Mouse (Mus musculus) hindbrain, embryonic 14.5 days (tissue): Measurements from ENCODE around the gene Zfp865. TPM values are rescaled to one million over a fixed set of nuclear protein-coding genes. Genes with fewer than 3 reads are reported as not detected.

ENCODE experiments used
- ATAC-seq: fragments of 200-750 bp; cut with Nextera tagmentation; 2 replicates; pipeline ENCODE4 v1.8.0; 2017; ENCODE audit warnings: moderate number of reproducible peaks, mild to moderate bottlenecking, moderate TSS enrichment, moderate library complexity; ENCODE audit not compliant: low FRiP score
- DNase-seq: peaks from one replicate; pipeline ENCODE4 v3.0.0-alpha.2; 2015; ENCODE audit warnings: low spot score
- H3K27ac ChIP-seq: fragments of 300-500 bp; sonication (generic); 2 replicates; pipeline ENCODE4 v1.5.1; 2014; ENCODE audit warnings: mild to moderate bottlenecking, moderate library complexity
- H3K27me3 ChIP-seq: fragments of 300-500 bp; sonication (generic); 2 replicates; pipeline ENCODE4 v1.6.1; 2014; ENCODE audit warnings: mild to moderate bottlenecking, low read length, mixed read lengths; ENCODE audit not compliant: control insufficient read depth, insufficient read depth
- H3K36me3 ChIP-seq: fragments of 300-500 bp; sonication (generic); replicated peaks from 2 replicates; pipeline ENCODE4 v1.6.1; 2014; ENCODE audit not compliant: control insufficient read depth, insufficient read depth
- H3K4me1 ChIP-seq: fragments of 300-500 bp; sonication (generic); replicated peaks from 2 replicates; pipeline ENCODE4 v1.6.1; 2014; ENCODE audit warnings: antibody characterized with exemption, low read length, mixed read lengths; ENCODE audit not compliant: control insufficient read depth, insufficient read depth
- H3K4me2 ChIP-seq: fragments of 300-500 bp; sonication (generic); replicated peaks from 2 replicates; pipeline ENCODE4 v1.6.1; 2014; ENCODE audit warnings: mild to moderate bottlenecking, moderate library complexity
- H3K4me3 ChIP-seq: fragments of 300-500 bp; sonication (generic); replicated peaks from 2 replicates; pipeline ENCODE4 v1.5.1; 2014; ENCODE audit warnings: mild to moderate bottlenecking, low read length
- H3K9ac ChIP-seq: fragments of 300-500 bp; sonication (generic); 2 replicates; pipeline ENCODE4 v1.6.1; 2014
- H3K9me3 ChIP-seq: fragments of 300-500 bp; sonication (generic); 2 replicates; pipeline ENCODE4 v1.6.1; 2016; ENCODE audit warnings: low read length; ENCODE audit not compliant: control insufficient read depth
- WGBS: fragments of 180-500 bp; shearing (Covaris S2); extraction: QIAGEN DNeasy Blood & Tissue Kit; methylation state at CpG from one replicate; pipeline ENCODE4 v1.1.7; 2014; 5-methylcytosine and 5-hydroxymethylcytosine counted together
- polyA plus RNA-seq: library from polyadenylated mRNA; unstranded; fragments of >200 nt; fragmentation: Nextera tagmentation; extraction: Ambion mirVana; gene quantifications from 2 replicates; pipeline ENCODE4 v1.2.1, GENCODE M21; 2014

The Zfp865 gene
- polyA plus RNA-seq, 1 experiment from 2014 or later, result 7.2 TPM

GRCm38 (mm10) chr7:5053456-5054179, 33.4 kb downstream of the Zfp865 start:
- Histone ChIP-seq H3K27ac (no peak overlapping the region), H3K4me2 (peak overlapping the region; percentile 71), H3K36me3 (no peaks in the 10 kb centered on the region; the same call in 1 of the 2 replicates), H3K4me3 (peak overlapping the region; percentile 66), H3K9me3 (no peaks in the 10 kb centered on the region), H3K9ac (peak overlapping the region; percentile 89), H3K27me3 (peaks cover 47% of the 10 kb centered on the region), H3K4me1 (peaks cover 46% of the 10 kb centered on the region)
- WGBS, result 10% methylated on average over 32 of the region's 32 CpGs
- DNase-seq (no peak), ATAC-seq (no peak)

- no peak for DNase-seq
- ATAC-seq, result peak; percentile 15
- Histone ChIP-seq H3K36me3 (no peaks in the 10 kb centered on the region; the same call in 1 of the 2 replicates), H3K9me3 (no peaks in the 10 kb centered on the region), H3K9ac (peak overlapping the region; percentile 86), H3K27me3 (peaks cover 47% of the 10 kb centered on the region), H3K4me1 (peaks cover 51% of the 10 kb centered on the region), H3K4me2 (peak overlapping the region; percentile 78), H3K27ac (peak overlapping the region; percentile 75), H3K4me3 (peak overlapping the region; percentile 68)
- WGBS, result 2% methylated on average over 55 of the region's 55 CpGs
Measured at GRCm38 (mm10) chr7:5056651-5057263, 36.6 kb downstream of the Zfp865 start.

GRCm38 (mm10) chr7:5057381-5057780, 37.2 kb downstream of the Zfp865 start:
- DNase-seq, result no peak
- peak overlapping the region; percentile 75; the same call in 1 of the 2 replicates for H3K27ac ChIP-seq
- H3K9me3 ChIP-seq, result no peaks in the 10 kb centered on the region
- WGBS, result 34% methylated on average over 8 of the region's 8 CpGs
- no peak for ATAC-seq
- H3K4me3 ChIP-seq, result peak overlapping the region; percentile 68
- H3K9ac ChIP-seq, result peak overlapping the region; percentile 86
- H3K4me1 ChIP-seq, result peaks cover 47% of the 10 kb centered on the region
- peaks cover 47% of the 10 kb centered on the region for H3K27me3 ChIP-seq
- peak overlapping the region; percentile 78 for H3K4me2 ChIP-seq
- H3K36me3 ChIP-seq, result no peaks in the 10 kb centered on the region; the same call in 1 of the 2 replicates

GRCm38 (mm10) chr7:5057804-5058203, 37.6 kb downstream of the Zfp865 start:
- no peak for ATAC-seq
- Histone ChIP-seq H3K4me1 (peaks cover 43% of the 10 kb centered on the region), H3K4me3 (peak overlapping the region; percentile 68), H3K4me2 (peak overlapping the region; percentile 78), H3K36me3 (no peaks in the 10 kb centered on the region; the same call in 1 of the 2 replicates), H3K27ac (no peak overlapping the region), H3K9ac (peak overlapping the region; percentile 86), H3K27me3 (peaks cover 44% of the 10 kb centered on the region), H3K9me3 (no peaks in the 10 kb centered on the region)
- WGBS, result 28% methylated on average over 11 of the region's 11 CpGs
- no peak for DNase-seq

- 96% methylated on average over 1 of the region's 1 CpGs for WGBS
- H3K4me3 ChIP-seq, result no peak overlapping the region
- peak overlapping the region; percentile 78; the same call in 1 of the 2 replicates for H3K4me2 ChIP-seq
- H3K36me3 ChIP-seq, result no peaks in the 10 kb centered on the region
- H3K9me3 ChIP-seq, result no peaks in the 10 kb centered on the region
- ATAC-seq, result no peak
- H3K27me3 ChIP-seq, result peaks cover 35% of the 10 kb centered on the region
- peak overlapping the region; percentile 86; the same call in 1 of the 2 replicates for H3K9ac ChIP-seq
- H3K27ac ChIP-seq, result no peak overlapping the region
- peaks cover 40% of the 10 kb centered on the region for H3K4me1 ChIP-seq
- no peak for DNase-seq
Measured at GRCm38 (mm10) chr7:5058631-5059030, 38.5 kb downstream of the Zfp865 start.

GRCm38 (mm10) chr7:5059421-5059820, 39.2 kb downstream of the Zfp865 start:
- H3K4me1 ChIP-seq, result peaks cover 48% of the 10 kb centered on the region
- H3K27ac ChIP-seq, result peak overlapping the region; percentile 99
- no peaks in the 10 kb centered on the region for H3K36me3 ChIP-seq
- peak overlapping the region; percentile 86; the same call in 1 of the 2 replicates for H3K4me2 ChIP-seq
- H3K4me3 ChIP-seq, result 0 out of 2 replicates have a peak overlapping the region, but pooled peaks have one; percentile 77
- 89% methylated on average over 12 of the region's 12 CpGs for WGBS
- peaks cover 28% of the 10 kb centered on the region for H3K27me3 ChIP-seq
- H3K9ac ChIP-seq, result 0 out of 2 replicates have a peak overlapping the region, but pooled peaks have one; percentile 87
- no peak for DNase-seq
- no peaks in the 10 kb centered on the region for H3K9me3 ChIP-seq
- ATAC-seq, result no peak

- H3K9me3 ChIP-seq, result no peaks in the 10 kb centered on the region
- WGBS, result 2% methylated on average over 27 of the region's 27 CpGs
- peak overlapping the region; percentile 87 for H3K9ac ChIP-seq
- H3K4me2 ChIP-seq, result peak overlapping the region; percentile 86
- no peak for ATAC-seq
- DNase-seq, result peak; percentile 71
- no peaks in the 10 kb centered on the region for H3K36me3 ChIP-seq
- peaks cover 46% of the 10 kb centered on the region for H3K4me1 ChIP-seq
- peak overlapping the region; percentile 77 for H3K4me3 ChIP-seq
- H3K27ac ChIP-seq, result peak overlapping the region; percentile 99
- peaks cover 19% of the 10 kb centered on the region for H3K27me3 ChIP-seq
Measured at GRCm38 (mm10) chr7:5060239-5060731, 40.1 kb downstream of the Zfp865 start.

GRCm38 (mm10) chr7:5060944-5061773, 41.0 kb downstream of the Zfp865 start:
- Histone ChIP-seq H3K36me3 (no peaks in the 10 kb centered on the region), H3K9me3 (no peaks in the 10 kb centered on the region), H3K27me3 (peaks cover 10% of the 10 kb centered on the region), H3K27ac (peak overlapping the region; percentile 99), H3K4me3 (peak overlapping the region; percentile 77), H3K4me2 (peak overlapping the region; percentile 86), H3K9ac (peak overlapping the region; percentile 87), H3K4me1 (peaks cover 41% of the 10 kb centered on the region)
- under 1% methylated on average over 60 of the region's 60 CpGs for WGBS
- DNase-seq (peak; percentile 99), ATAC-seq (peak; percentile 90)
